In genomic region chr2:156874047-156874759, GRCm38 (mm10) we compare ENCODE assay signal across 6 mouse cellular contexts. TPM values are rescaled to one million over a fixed set of nuclear protein-coding genes. Genes with fewer than 3 reads are reported as not detected.
"Had no signal": no experiment of that assay in that cellular context is flagged by ENCODE, and none has a peak within 500 bp of the region (broad histone marks: within the 10 kb centered on the region; RNA-seq: fewer than 3 reads in every experiment).

No protein-coding gene starts in this region.

- H3K9me3 ChIP-seq: limb, embryonic 10.5 days; midbrain, embryonic 12.5 days; neural tube, embryonic 13.5 days had no signal

- ATAC-seq: midbrain, embryonic 16.5 days had no signal

- H3K9ac ChIP-seq: midbrain, embryonic 12.5 days; neural tube, embryonic 13.5 days had no signal

- H3K4me2 ChIP-seq: midbrain, embryonic 12.5 days; neural tube, embryonic 13.5 days had no signal

- H3K4me1 ChIP-seq: midbrain, embryonic 12.5 days had no signal

- H3K4me3 ChIP-seq: layer of hippocampus, adult 2 months; limb, embryonic 10.5 days; midbrain, embryonic 12.5 days; neural tube, embryonic 13.5 days had no signal

- DNase-seq: kidney, adult 11 months had no signal

- H3K27me3 ChIP-seq: midbrain, embryonic 12.5 days; neural tube, embryonic 13.5 days had no signal

- H3K27ac ChIP-seq: layer of hippocampus, adult 2 months; limb, embryonic 10.5 days; midbrain, embryonic 12.5 days; neural tube, embryonic 13.5 days had no signal

RNA-seq across cellular contexts. Expression of gene Sla2, which starts 12.8 kb away (rescaled TPM):
- polyA plus RNA-seq: midbrain, embryonic 16.5 days; neural tube, embryonic 13.5 days had no signal
